Mouse (Mus musculus) ES-Bruce4 (cell line): ENCODE measurements around the gene Tmem251. TPM values are rescaled to one million over a fixed set of nuclear protein-coding genes. Genes with fewer than 3 reads are reported as not detected.

Source experiments
- H3K27ac ChIP-seq: 2 replicates; pipeline ENCODE4 v1.5.1; 2012; ENCODE audit warnings: low read length, inconsistent platforms; ENCODE audit not compliant: insufficient read depth
- H3K27me3 ChIP-seq: 2 replicates; pipeline ENCODE4 v1.6.1; 2012; ENCODE audit warnings: mild to moderate bottlenecking, low read length, inconsistent platforms; ENCODE audit not compliant: control insufficient read depth, poor library complexity, insufficient read depth, severe bottlenecking
- H3K36me3 ChIP-seq: 2 replicates; pipeline ENCODE4 v1.6.1; 2012; ENCODE audit warnings: inconsistent platforms, mild to moderate bottlenecking, low read length, moderate library complexity; ENCODE audit not compliant: control insufficient read depth, poor library complexity, insufficient read depth, severe bottlenecking
- H3K4me1 ChIP-seq: one replicate; pipeline ENCODE4 v1.8.1; 2011; ENCODE audit warnings: low read length; ENCODE audit not compliant: control insufficient read depth, insufficient read depth
- H3K4me3 ChIP-seq: 2 replicates; pipeline ENCODE4 v1.5.1; 2011; ENCODE audit warnings: low read depth, mild to moderate bottlenecking, low read length
- H3K9ac ChIP-seq: 2 replicates; pipeline ENCODE4 v1.6.1; 2012; ENCODE audit warnings: low read depth, mild to moderate bottlenecking, inconsistent platforms; ENCODE audit not compliant: poor library complexity, severe bottlenecking
- H3K9me3 ChIP-seq: replicated peaks from 2 replicates; pipeline ENCODE4 v1.6.1; 2012; ENCODE audit warnings: mild to moderate bottlenecking, low read length, inconsistent platforms; ENCODE audit not compliant: control insufficient read depth, poor library complexity, insufficient read depth, severe bottlenecking
- CTCF ChIP-seq: IDR thresholded peaks from one replicate; pipeline ENCODE4 v1.8.1; 2011; ENCODE audit warnings: low read depth, low read length
- EP300 ChIP-seq: IDR thresholded peaks from 2 replicates; pipeline ENCODE4 v1.6.1; 2011; ENCODE audit warnings: low read depth, low read length; ENCODE audit not compliant: insufficient read depth
- POLR2A ChIP-seq: IDR thresholded peaks from one replicate; pipeline ENCODE4 v1.8.1; 2011; ENCODE audit warnings: low read length; ENCODE audit not compliant: insufficient read depth
- polyA plus RNA-seq: library from polyadenylated mRNA; stranded (reverse); fragments of >200 nt; gene quantifications from 2 replicates; pipeline ENCODE4 v1.2.4, GENCODE M21; 2011; ENCODE audit warnings: low read depth; ENCODE audit not compliant: missing spikeins, insufficient read depth, insufficient read length

The Tmem251 gene
- polyA plus RNA-seq, 1 experiment, result 6.3 TPM

DNA sequence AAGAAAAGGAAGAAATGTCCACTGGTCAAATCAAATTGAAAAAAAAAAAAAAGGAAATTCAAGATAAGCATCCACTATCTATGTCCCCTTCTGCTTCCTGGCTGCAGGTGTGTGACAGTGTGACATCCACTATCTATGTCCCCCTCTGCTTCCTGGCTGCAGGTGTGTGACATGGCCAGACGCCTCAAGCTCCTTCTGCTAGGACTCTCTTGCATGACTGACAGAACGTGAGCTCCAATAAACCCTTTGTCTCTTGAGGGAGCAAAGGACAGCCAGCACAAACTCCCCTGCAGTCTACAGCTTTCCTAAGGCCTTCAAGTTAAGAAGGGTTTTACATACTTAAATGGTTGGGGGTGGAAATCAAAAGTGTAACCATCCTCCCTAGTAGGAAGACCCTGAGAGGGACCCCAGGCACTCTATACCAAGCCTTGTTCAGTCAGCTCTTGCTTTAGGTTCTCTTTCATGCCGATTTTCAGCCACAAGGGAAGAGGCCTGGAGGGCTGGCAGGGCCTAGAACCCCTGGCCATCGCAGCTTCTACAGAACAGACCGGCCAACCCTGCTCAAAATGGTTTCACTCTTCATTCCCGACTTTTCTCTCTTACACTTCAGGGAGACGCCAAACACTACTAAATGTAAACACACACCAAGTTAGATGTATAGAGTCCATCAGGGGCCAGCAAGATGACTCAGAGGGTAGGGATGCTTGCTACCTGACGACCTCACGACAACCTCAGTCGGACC, 28.7 kb upstream of the Tmem251 start:
- no peaks in the 10 kb centered on the region for H3K27me3 ChIP-seq
- no peak overlapping the region for H3K4me3 ChIP-seq
- peak overlapping the region; percentile 86 for H3K27ac ChIP-seq
- no peaks in the 10 kb centered on the region for H3K36me3 ChIP-seq
- 0 out of 2 replicates have a peak overlapping the region, but pooled peaks have one; percentile 24 for H3K9ac ChIP-seq
- H3K4me1 ChIP-seq, result peaks cover 18% of the 10 kb centered on the region
- TF ChIP-seq CTCF (no peak), EP300 (no peak), POLR2A (no peak)
- no peaks in the 10 kb centered on the region for H3K9me3 ChIP-seq

DNA sequence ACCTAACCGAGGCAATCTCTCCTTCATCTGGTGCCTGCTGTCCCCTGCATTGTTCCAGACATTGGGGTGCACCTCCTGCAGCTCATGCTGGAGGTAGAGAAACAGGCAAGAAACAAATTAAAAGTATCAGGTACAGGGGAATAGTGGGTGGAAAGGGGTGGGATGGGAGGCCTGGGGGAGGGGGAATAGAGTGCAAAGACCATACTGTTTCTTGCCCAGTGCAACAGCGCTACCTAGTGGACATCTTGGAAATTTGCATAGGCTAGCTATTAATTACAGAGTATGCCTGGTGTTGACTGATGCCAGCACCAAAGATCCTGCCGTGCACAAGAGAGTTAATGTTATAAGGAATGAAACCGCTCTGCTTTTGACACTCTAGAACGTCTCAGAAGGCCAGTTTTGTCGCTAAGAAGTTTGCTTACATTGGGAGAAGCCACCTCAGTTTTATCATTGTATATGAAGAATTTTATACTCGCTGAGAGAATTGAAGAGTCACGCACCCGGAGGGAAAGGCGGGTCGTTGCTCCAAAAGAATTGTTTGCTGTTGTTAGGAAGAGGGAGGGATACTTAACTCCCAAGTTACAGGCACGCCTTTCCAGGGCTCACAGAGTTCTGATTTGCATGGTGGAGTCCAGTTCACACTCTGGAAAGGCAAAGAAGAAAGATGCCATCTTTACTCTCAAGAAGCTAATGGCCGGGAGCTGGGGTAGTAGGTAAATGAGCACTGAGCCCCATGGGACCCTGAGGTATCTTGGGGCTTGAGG, 23.8 kb upstream of the Tmem251 start:
- peak overlapping the region; percentile 10; the same call in 1 of the 2 replicates for H3K9ac ChIP-seq
- H3K36me3 ChIP-seq, result no peaks in the 10 kb centered on the region
- H3K27me3 ChIP-seq, result no peaks in the 10 kb centered on the region
- TF ChIP-seq EP300 (no peak), CTCF (peak; percentile 70), POLR2A (no peak)
- peak overlapping the region; percentile 70 for H3K27ac ChIP-seq
- H3K9me3 ChIP-seq, result no peaks in the 10 kb centered on the region
- H3K4me1 ChIP-seq, result peaks cover 8% of the 10 kb centered on the region
- H3K4me3 ChIP-seq, result no peak overlapping the region

DNA sequence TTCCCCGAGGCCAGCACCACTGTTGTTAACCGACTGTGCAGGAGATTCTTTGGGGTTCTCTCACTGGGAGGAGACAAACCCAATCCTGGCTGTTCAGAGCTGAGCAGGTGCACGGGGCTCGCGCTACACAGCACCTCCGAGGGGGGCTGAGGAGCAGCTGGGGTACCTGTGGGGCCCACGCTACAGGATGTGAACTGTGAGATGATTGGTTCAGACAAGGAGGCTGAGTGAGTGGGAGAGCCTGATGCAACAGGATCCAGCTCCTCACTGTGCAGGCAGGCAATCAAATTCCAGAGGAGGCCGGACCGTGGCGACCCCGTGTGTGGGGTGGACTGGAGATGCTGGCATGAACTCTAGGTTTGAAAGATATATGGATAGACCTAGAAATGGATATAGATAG, 21.1 kb upstream of the Tmem251 start:
- no peak overlapping the region; the same call in 1 of the 2 replicates for H3K4me3 ChIP-seq

DNA sequence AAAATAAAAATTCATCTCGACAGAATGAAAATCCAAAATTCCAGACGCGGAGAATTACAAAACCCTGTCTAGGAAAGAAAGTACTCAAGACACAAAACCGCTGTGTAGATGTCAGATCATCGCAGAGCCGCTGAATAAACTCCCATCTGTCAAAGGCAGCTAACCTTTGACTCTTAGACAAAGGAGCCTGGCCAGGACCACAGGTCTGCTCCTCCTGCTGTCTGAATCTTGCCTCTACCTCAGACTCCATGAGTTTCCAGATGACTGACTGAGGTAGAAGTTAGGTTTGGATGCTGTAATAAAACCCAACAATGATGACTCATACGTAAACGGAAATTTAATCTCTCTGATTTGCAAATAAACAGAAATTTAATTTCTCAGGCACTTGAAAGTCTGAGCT, 20.6 kb upstream of the Tmem251 start:
- Histone ChIP-seq H3K27me3 (no peaks in the 10 kb centered on the region), H3K4me1 (peaks cover 9% of the 10 kb centered on the region), H3K9me3 (no peaks in the 10 kb centered on the region), H3K36me3 (no peaks in the 10 kb centered on the region), H3K27ac (peak overlapping the region; percentile 56; the same call in 1 of the 2 replicates), H3K4me3 (no peak overlapping the region), H3K9ac (no peak overlapping the region)
- no peak for TF ChIP-seq POLR2A
- TF ChIP-seq EP300, result no peak
- no peak for TF ChIP-seq CTCF

More for the DNA sequence above, 21.1 kb upstream of the Tmem251 start:
- Histone ChIP-seq H3K9ac (peak overlapping the region; percentile 16), H3K9me3 (no peaks in the 10 kb centered on the region), H3K27ac (0 out of 2 replicates have a peak overlapping the region, but pooled peaks have one; percentile 41), H3K4me1 (peaks cover 9% of the 10 kb centered on the region), H3K36me3 (no peaks in the 10 kb centered on the region), H3K27me3 (no peaks in the 10 kb centered on the region)
- no peak for TF ChIP-seq CTCF
- TF ChIP-seq EP300, result 0 out of 2 replicates have a peak, but pooled peaks have one; percentile 5

DNA sequence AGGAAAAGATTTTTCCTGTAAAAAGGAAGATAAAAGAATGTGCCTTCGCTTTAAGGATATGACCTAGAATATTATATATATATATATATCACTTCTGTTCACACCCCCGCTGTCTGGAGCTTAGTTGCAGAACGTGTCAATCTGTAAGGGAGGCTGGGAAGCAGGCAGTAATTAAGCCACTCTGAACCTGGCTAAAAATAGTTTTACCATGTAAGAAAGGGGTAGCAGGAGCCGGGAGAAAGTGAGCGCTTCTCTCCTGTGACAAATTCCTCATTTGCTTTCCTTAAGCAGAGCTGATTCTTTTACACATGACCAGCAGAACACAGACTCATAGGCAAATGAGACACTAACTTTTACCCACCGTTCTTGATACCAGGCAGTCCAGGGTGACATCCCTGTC, 19.7 kb upstream of the Tmem251 start:
- Histone ChIP-seq H3K4me3 (no peak overlapping the region), H3K9ac (no peak overlapping the region), H3K9me3 (no peaks in the 10 kb centered on the region), H3K4me1 (peaks cover 9% of the 10 kb centered on the region), H3K27ac (no peak overlapping the region), H3K27me3 (no peaks in the 10 kb centered on the region), H3K36me3 (no peaks in the 10 kb centered on the region)
- TF ChIP-seq EP300 (no peak), CTCF (no peak), POLR2A (no peak)

DNA sequence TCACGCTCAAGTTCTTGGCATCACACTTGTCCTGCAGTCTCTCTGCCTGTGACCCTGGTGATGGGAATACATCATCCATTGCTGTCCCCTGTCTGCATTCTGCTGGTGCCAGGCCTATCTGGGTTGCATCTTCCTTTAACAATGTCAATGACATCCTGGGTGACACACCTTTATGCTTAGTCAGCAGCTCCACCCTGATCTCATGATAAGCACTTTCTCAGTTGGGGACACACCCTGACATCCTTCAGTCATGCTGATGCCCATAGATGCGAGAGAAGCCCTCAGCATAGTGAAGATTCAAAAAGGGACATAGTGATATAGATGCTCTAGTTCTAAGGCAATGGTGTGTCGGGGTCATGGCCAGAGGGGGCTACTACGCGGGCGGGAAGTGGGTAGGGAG, 18.4 kb upstream of the Tmem251 start:
- H3K4me1 ChIP-seq, result peaks cover 9% of the 10 kb centered on the region
- H3K4me3 ChIP-seq, result no peak overlapping the region
- no peak overlapping the region for H3K9ac ChIP-seq
- TF ChIP-seq POLR2A (no peak), EP300 (0 out of 2 replicates have a peak, but pooled peaks have one; percentile 42), CTCF (no peak)
- H3K9me3 ChIP-seq, result no peaks in the 10 kb centered on the region
- H3K36me3 ChIP-seq, result no peaks in the 10 kb centered on the region
- H3K27me3 ChIP-seq, result no peaks in the 10 kb centered on the region
- no peak overlapping the region for H3K27ac ChIP-seq
